Mouse (Mus musculus) cerebellum, postnatal 4 days (tissue): Measurements from ENCODE around the gene Exoc3.

Source experiments
- DNase-seq, 2 experiments: peaks; one replicate each; pipeline ENCODE4 v3.0.0; 2022; ENCODE audit warnings: low spot score in 2 of 2, mixed read lengths in 1 of 2

The Exoc3 gene

DNA sequence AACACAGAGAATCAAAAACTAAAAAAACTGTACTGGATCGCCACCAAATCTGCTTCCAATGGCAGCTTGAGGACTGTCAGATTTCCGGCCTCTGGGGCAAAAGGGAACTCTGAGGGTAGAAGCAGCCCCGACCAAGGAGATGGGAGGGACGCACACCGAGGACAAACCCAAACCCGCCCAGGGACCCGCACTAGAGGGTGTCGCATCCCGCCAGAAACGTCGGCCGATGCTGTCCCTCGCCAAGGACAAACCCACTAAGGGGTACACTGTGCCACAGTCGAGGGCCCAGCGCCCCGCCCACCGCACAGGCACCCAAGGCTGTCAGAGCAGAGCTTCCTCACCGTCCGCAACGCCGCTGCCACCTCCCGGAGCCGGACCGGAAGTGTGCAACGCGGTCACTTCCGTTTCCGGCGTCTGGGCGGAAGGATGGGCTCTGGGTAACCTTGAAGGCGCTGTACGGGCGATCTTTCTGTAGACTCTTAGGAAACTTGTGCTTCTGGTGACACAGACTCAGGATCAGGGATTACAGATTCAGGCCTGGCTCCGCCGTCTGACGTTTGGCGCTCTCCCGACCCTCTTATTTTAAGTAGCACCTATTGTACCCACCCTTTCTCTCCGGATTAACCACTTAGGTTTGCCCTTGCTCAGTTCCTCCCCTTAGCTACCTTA, at the start of gene Exoc3:
Gene Exoc3 (minus strand): TSS at position 416 of the 669 bp plus-strand sequence.
- DNase-seq, result peak; percentile 79 to 88

DNA sequence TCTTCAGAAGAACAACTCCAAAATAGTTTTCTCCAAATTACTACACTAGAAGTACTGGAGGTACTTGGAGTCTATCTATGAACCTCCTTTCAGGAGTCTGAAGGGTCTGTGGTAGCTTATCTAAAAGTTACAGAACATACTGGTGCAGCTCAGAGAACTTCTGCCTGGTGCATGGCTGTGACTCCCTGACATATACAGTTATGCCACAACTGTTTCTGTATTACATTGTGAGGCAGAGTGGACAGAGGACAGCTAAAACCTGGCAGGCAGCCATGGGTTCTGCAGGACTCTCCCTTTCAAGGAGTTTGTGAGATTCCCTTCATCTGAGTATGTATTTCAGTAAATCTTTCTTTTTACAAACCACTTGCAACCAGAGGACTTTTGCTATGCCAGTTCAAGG, 38.0 kb upstream of the Exoc3 start:
- DNase-seq, result no peak

DNA sequence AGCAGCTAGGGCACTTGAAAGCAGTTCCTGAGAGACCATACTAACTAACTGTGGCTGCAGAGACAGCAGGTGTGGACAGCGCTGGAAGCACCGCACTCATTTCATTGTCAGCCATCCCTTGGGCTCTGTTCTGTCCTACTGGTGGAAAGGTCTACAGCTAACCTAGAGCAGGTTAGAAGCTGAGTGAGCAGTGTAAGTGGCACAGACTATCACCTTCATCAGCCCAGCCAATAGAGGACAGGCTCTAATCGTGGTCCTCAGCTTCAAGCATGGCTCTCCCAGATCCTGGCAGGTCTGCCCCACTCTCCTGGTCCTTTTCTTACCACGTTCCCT, 37.3 kb upstream of the Exoc3 start:
- DNase-seq, result no peak

DNA sequence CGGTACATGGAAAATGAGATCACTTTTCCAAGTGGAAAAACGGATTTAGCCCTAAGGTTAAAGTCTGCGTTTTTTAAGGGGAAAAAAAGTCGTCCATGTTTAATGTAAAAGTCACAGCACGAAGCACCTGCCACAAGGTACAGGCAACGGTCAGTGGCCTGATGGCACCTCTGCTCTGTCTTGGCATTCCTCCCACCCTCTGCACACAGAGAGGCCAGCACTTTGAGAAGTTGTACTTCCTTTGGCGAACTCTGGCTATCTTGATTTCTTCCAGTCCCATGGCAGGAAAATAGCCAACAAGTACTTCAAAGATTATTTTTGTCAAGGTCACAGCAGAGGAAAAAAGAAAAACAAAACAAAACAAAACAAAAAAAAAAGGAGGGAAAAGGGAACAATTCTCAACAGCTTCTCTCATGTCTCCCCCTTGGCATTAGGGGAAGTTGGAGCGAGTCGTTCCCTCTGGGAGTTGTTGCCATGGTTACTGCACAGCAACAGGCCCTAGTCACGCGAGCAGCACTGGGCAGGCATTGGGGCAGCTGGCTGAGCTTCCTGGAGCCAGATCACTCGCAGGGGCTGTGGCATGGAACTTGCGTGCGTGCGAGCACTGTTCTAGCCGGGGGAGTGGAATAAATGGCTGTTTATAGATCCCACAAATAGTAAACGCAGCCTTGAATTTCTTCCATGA, 36.8 kb upstream of the Exoc3 start:
- DNase-seq, result peak; percentile 37 to 76

DNA sequence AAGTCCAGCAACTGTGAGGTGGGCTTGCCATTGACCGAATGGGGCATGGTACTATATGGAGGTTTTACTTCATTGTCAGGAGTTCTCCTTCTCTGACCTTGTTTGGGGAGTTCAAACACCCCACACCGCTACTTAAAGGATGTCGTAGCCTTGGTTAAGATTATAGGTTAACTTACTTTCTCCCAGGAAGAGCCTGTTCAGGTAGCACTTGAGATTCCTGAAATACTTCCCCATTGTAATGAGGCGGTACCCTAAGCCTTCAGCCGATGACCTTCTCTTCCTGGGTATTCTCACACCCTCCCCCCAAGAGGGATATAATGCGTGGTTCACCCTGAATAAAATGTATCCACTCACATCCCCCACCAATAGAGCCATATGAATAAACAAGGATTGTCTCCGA, 29.0 kb upstream of the Exoc3 start:
- no peak for DNase-seq

DNA sequence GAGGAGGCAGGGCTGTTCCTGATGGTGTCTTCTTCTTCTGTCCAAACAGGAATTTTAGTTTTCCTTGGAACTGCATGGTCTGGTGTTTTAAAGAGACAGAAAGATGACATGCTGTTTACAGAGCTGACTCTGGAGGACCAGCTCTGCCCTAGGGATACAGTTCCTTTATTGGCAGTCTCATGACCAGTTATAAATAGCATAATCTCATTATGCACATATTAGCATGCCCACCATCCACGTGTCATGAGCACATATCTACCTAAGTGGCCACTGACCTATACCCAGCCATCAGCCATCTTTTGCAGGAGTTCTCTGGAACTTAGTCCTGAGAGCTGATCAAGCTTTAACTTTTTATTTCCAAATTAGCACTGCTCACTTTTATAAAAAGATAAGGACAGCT, 12.1 kb upstream of the Exoc3 start:
- no peak for DNase-seq

DNA sequence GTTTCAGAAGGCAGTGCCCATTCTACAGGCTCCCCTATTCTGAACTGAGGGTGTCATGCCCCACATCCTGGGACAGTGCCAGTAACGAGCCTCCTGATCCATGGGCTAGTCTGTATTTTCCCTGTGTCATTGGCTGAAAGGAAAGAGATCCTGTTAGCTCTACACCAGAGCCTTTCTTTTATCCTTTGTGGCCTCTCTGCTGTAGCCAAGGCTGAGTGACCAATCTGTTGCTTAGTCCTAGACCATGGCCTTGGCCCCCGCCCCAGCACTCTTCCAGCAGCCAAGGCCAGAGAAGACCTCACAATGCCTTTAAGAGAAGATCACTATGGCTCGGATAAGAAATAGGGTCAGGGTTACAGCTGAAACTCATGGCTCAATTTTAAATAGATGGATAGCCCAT, 9.9 kb upstream of the Exoc3 start:
- no peak for DNase-seq

DNA sequence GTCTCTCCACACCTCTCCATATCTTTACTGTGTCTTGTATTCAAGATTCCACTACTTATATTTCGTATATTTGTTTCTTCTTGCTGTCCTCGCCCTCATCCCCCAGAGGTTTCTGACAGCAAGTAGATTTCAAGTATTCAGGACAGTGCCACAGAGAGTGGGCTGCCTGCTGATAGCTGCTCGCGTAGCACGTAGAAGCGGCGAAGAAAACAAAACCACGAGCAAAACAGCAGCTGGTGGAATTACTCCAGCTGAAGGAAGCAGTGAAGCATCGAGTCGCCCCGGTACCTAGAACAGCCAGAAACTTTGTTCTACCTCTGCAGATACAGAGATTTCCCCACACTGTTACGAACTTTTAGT, 434 bp upstream of the Exoc3 start:
- DNase-seq, result peak in 1 of 2 experiments; percentile 12

DNA sequence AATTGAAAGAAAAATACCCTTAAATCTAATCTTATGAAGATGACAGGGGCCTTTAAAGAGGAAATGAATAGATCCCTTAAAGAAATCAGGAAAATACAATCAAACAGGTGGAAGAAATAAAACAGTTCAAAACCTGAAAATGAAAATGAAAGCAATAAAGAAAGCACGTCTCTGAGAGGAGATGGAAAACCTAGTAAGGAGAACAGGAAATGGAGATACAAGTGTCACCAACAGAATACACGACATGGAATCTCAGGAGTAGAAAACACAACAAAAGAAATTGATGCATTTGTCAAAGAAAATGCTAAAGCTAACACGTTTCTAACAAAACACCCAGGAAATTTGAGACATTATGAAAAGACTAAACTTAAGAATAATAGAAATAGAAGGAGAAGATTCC, 12.1 kb downstream of the Exoc3 start:
- no peak for DNase-seq

DNA sequence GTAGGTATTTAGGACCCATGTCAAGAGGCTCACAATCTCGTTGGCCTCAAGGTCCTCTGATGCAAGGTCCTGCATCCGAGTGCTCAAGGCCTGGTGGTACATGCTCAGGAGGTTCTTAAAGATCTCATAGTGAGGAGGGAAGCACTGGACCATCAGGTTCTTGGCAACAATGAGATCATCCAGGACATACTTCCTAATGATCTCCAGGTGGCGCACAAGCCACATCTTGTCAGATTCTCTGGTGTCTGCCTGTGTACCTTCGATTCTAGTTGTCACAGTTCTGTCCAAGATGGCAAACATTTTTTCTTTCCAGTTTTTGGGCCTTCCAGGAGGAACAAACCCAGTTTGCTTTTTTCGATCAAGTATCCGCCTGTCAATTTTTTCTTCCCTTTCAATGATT, 15.9 kb downstream of the Exoc3 start:
- DNase-seq, result no peak

DNA sequence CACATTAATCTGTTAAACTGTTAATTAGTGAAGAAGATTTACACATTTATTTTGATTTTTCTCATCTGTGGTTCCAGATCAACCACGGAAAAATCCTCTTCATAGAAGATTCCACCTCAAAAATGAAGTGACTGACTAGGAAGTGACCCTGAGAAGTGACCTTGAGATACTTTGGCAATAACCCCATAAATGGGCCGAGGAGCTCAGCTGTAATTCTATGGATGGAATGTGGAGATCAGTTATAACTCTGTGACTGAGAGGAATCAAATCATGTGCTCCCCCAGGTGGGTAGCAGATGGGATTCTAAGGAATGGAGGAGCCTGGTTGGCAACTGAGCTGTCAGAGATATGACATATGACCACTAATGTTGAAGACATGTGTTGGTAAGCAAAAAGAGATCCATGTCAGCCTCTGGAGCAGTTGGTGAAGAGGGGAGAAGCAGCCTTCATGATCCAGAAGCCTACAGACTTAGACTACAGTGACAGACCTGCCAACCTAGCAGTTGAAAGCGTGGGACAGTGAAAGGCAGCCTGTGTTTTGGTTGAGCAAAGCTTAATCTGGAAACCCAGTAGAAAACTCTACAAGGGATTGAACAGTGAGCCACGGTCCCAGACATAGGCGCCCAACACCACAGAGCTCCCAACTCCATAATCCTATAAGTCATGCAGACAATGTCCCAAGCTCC, 25.4 kb downstream of the Exoc3 start:
- no peak for DNase-seq

DNA sequence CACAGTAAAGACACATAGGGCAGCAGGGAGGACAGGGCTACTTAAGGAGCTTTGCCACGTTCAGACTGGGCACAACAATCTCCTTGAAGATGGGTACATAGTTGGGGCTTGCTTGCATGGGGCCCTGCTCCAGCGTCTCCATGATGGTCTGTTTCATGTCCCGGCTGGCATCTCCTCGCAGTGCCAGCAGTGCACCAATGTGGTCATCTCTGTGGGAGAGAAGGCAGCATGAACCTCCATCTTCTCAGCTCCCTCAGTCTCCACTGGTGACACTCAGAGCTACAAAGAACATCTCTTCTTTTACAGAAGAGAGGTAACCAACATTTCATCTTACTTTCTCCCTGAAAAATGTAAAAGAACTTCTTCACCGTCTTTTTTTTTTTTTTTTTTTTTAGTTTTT, 36.5 kb downstream of the Exoc3 start:
- no peak for DNase-seq

DNA sequence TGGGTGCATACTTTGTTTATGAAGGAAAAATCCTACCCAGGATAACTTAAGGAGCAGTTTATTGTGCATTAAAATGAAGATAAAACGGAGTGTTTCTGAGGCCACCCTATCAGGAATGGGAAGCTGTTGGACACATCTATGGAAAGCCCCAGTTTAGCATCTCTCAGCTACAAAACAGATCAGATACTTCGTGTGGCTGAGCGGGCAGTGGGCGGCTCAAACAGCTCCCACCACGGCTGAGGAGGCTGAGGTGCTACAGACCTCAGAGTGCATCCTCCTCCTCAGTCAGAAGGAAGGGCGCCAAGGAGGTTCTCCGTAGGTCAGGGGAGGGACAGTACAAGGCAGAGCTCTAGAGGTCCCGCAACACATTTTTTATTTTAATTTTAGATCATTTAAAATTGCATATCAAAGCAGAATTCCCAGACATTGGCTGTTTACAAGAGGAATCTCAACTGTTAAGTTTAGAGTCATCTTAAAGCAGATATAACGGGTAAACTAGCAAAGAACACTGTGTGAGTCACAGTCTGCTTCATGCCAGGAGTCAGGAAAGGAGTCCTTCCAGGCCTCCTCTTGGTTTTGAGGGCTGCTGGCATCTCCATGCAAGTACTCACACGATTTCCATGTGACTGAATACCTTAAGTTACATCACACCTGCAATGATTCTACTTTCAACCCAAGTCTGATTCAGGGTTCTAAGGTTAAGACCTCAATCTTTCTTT, 38.9 kb downstream of the Exoc3 start:
- DNase-seq, result no peak

DNA sequence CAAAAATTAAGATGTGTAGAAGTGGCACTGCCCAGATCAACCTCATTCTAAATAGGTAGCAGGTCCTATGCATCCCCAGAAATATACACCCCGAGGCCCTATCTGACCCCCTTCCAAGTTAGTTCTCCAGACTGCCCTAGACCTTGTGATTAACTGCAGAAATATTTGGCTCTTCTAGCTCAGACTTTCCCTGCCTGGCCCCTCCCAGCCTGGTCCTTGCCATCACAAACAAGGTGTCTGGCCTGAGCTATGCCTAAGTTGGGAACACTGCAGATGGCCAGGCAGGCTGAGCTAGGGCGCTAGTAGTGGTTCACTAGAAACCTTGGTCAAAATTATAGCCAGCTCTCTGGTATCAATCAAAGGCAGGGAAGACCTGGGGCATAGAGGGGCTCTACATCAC, 41.0 kb downstream of the Exoc3 start:
- no peak for DNase-seq

DNA sequence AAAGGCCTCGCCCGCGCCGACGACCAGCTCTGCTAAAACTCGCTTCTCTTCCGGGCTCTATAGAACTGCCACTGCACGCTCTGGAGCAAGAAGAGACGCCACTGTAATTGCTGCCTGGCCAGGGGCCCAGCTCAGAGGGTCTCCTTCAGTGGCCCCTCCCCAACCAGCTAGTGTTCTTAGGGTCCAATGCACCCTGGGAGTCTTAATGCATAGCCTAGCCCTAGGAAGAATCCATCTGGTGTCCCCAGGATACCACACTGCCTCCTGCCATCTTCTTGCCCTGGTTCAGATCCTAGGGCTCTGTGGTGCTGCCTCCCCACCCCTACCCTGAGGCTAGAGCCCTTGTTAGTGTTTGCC, 41.5 kb downstream of the Exoc3 start:
- DNase-seq, result no peak

DNA sequence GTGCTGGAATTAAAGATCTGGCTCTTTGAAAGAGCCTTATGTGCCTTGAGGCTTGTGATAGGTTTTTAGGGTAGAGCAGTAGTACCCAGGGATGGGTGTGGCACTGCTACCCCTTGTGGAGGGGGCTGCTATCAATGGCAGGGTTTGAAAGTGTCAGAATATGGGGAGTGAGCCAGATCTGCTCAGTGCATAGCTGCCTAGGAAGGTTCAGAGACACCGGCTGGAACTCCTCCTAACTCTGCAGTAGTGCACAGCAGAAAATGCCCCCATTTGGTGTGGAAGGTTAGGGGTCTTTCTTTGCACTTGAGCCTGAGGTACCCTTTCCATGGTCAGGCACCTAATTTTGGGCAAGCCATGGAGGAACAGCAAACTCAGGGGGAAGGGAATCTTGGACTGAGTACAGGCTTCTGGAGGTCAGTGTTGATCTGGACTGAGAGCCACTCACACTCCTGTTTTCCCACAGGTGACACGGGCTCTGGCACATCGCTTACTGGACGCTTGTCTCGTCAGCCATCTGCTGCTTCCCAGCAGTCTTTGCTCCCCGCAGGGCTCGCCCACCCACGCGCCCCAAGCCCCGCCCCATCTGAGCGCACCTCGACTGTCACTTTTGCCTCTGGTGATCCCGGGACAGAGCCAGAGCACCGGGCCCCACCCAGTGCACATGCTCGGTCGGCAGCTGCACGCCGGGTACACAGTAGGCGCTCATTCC, 42.0 kb downstream of the Exoc3 start:
- DNase-seq, result peak; percentile 29 to 40

DNA sequence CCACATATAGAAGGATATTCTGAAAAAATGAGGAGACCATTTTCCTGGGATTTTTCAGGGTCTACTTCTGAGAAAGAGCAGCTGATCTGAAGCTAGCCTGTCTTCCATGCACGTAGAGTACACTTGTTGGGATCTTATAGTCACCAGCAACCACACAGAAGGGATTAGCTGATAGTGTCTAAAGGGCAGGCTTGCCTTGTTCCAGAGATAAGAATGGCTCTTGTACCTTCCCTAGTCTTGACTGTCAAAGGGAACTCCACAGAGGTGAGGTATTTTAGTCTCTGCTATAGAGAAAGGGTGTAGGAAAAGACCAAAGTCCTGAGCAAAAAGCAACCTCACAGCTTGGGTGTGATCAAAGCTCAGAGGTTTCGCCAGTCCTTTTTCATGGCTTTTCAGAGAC, 61.2 kb downstream of the Exoc3 start:
- DNase-seq, result no peak

DNA sequence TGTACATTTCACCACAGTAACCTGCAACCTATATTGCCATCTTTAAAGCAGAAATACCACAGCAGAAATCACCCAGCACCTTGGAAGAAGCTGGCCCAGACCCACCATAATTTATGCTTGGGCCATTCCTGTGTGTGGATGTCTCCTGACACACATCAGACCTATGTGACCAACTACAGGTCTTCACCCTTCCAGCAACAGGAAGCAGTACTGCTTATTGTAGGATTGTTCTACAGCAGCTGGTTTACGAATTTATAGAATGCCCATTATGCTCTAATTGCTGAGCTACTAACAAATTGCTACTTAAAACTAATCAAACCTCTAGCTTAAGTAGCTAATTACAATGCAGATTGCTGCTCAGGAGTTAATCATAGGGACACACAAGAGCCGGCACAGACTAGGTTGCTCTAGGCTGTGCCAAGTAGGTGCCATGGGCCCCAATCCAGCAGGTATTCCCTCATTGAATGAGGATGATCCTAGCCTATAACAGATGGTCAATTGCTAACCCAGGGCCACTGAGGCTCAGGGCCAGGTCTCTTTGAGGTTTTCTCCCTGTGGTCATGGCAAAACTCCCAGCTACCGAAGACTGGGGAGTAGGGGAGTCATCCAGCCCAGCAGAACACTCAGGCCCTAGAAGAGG, 62.4 kb downstream of the Exoc3 start:
- no peak for DNase-seq

DNA sequence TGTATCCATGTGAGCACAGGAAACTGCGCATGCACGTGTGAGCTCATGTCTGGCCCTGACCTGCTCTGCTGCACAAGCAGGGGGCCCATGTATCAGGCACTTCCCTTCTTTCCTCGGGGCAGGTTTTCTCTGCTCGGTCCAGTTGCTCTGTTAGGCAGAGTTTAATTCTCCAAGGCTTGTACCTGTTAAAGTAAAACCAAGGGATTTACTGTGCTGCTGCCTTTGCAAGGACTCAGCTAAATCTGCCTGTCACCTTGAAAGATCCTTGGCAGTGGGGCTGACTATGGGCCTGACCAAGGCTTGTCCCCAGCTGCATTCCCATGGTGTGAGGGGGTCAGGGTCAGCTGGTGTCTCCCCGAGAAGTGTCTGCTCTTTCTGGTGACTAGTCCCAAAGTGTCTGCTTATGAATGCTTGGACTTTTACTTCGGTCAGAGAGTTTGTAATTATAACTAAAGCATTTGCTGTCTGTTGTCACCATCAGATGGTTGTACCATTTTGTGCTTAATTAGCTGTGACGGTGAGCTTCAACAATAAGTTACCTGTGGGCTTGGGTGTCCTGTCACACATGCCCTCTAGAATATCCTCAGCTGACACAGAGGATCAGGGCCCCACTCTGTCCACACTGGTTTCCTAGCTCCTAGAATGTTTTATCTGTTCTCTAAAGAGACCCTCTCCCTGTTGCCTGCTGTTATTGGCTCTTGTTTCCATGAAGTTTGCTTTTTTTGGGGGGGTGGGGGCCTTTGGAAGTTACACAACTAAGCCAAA, 64.2 kb downstream of the Exoc3 start:
- DNase-seq, result no peak

DNA sequence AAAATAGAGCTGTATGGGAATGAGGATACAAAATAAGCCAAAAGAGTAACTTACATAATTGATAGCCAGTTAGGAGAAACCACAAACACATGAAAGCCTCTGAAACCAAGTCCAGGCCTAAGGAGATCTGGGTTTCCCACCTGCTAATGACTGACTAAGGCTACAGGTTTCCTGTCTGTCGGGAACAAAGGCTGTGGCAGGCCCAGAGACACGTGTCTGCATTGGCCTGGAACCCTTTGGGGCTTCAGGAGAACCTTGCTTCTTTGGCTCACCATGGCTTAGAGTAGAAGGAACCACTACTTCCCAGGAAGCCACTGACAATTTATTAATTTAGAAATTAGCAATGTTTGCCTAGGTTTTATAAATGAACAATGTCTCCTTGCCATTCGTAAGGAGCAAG, 65.2 kb downstream of the Exoc3 start:
- DNase-seq, result no peak

DNA sequence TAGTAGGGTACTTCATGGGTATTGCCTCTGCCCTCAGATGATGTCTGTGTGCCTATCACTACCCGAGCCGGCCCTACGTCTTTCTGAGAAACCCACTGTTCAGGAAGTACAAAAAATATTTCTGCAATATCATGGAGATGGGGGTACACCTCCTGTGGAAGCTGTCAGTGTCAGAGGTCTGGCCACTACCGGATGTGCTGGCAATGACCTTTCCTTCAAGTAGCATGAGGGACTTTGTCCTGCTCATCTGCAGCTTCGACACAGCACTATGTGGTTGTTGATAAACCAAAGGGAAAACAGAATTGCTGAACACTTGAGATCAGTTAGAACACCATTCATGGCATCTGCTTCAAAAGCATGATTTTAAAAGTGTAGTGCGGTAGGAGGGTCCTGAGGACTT, 67.7 kb downstream of the Exoc3 start:
- DNase-seq, result no peak
